In genomic region chr14:54432837-54433830, GRCm38 (mm10) we compare ENCODE assay signal across 8 mouse cellular contexts. TPM values are rescaled to one million over a fixed set of nuclear protein-coding genes. Genes with fewer than 3 reads are reported as not detected.
DNase-seq lines count a peak whose midpoint lies in the region; ATAC-seq and TF ChIP-seq lines count a peak whose summit lies in the region.

No protein-coding gene starts in this region.

- H3K9me3 ChIP-seq in forebrain, embryonic 13.5 days (replicated peaks) = no peaks in the 10 kb centered on the region
- H3K9me3 ChIP-seq in intestine, postnatal 0 days (ENCODE audit: control insufficient read depth) = no peaks in the 10 kb centered on the region
- no peaks in the 10 kb centered on the region for H3K9me3 ChIP-seq in midbrain, embryonic 13.5 days

- 45% methylated on average over 17 of the region's 17 CpGs for WGBS in forebrain, embryonic 13.5 days
- WGBS in intestine, postnatal 0 days = 29% methylated on average over 15 of the region's 17 CpGs
- WGBS in midbrain, embryonic 13.5 days = 50% methylated on average over 17 of the region's 17 CpGs

- TF ChIP-seq CTCF in intestine, postnatal 0 days (IDR thresholded peaks at IDR 0.05; ENCODE audit: low read depth) = no peak

- peak overlapping the region; percentile 55 for H3K4me3 ChIP-seq in forebrain, embryonic 13.5 days
- peak overlapping the region; percentile 85 for H3K4me3 ChIP-seq in intestine, postnatal 0 days (ENCODE audit: low read depth, low read length)
- H3K4me3 ChIP-seq in midbrain, embryonic 13.5 days (replicated peaks) = peak overlapping the region; percentile 57

- H3K4me2 ChIP-seq in forebrain, embryonic 13.5 days = peak overlapping the region; percentile 74
- H3K4me2 ChIP-seq in intestine, postnatal 0 days (replicated peaks; ENCODE audit: low read depth) = peak overlapping the region; percentile 94
- peak overlapping the region; percentile 68 for H3K4me2 ChIP-seq in midbrain, embryonic 13.5 days (replicated peaks)

- H3K4me1 ChIP-seq in forebrain, embryonic 13.5 days = peaks cover 60% of the 10 kb centered on the region
- H3K4me1 ChIP-seq in intestine, postnatal 0 days (replicated peaks; ENCODE audit: control insufficient read depth, insufficient read depth, low read length) = peaks cover 6% of the 10 kb centered on the region
- H3K4me1 ChIP-seq in midbrain, embryonic 13.5 days (replicated peaks) = peaks cover 65% of the 10 kb centered on the region

- peak overlapping the region; percentile 86 for H3K9ac ChIP-seq in forebrain, embryonic 13.5 days
- peak overlapping the region; percentile 91 for H3K9ac ChIP-seq in intestine, postnatal 0 days (ENCODE audit: low read depth, low read length)
- peak overlapping the region; percentile 83 for H3K9ac ChIP-seq in midbrain, embryonic 13.5 days (replicated peaks)

- H3K27ac ChIP-seq in forebrain, embryonic 13.5 days = peak overlapping the region; percentile 92
- peak overlapping the region; percentile 92 for H3K27ac ChIP-seq in intestine, postnatal 0 days (ENCODE audit: low read depth, low read length)
- H3K27ac ChIP-seq in midbrain, embryonic 13.5 days = peak overlapping the region; percentile 87

- no peaks in the 10 kb centered on the region for H3K27me3 ChIP-seq in forebrain, embryonic 13.5 days
- H3K27me3 ChIP-seq in intestine, postnatal 0 days (replicated peaks; ENCODE audit: control insufficient read depth, insufficient read depth, low read length) = no peaks in the 10 kb centered on the region
- H3K27me3 ChIP-seq in midbrain, embryonic 13.5 days = no peaks in the 10 kb centered on the region

- ATAC-seq in forebrain, embryonic 13.5 days = peak; percentile 25
- ATAC-seq in intestine, postnatal 0 days = no peak; the same call in 1 of the 2 replicates
- peak; percentile 32; the same call in 1 of the 2 replicates for ATAC-seq in midbrain, embryonic 13.5 days

- intact Hi-C loops in left cerebral cortex, postnatal 10 days (cut with DNase I) = no loop called here

- peaks cover 35% of the 10 kb centered on the region for H3K36me3 ChIP-seq in forebrain, embryonic 13.5 days (ENCODE audit: poor library complexity, severe bottlenecking)
- peaks cover 18% of the 10 kb centered on the region for H3K36me3 ChIP-seq in intestine, postnatal 0 days (ENCODE audit: control insufficient read depth, insufficient read depth)
- H3K36me3 ChIP-seq in midbrain, embryonic 13.5 days = 0 out of 2 replicates have a peak, but pooled peaks cover 6% of the 10 kb centered on the region

- DNase-seq in left cerebral cortex, postnatal 10 days (ENCODE audit: extremely low spot score in 1 of 2, low spot score in 2 of 2) = peak; percentile 47 to 60
- DNase-seq in left cerebral cortex, adult 8-10 months (ENCODE audit: low spot score in 2 of 2) = no peak
- DNase-seq in adrenal gland, postnatal 14 days = peak; percentile 81
- DNase-seq in urinary bladder, postnatal 4 days (ENCODE audit: low spot score in 2 of 2) = no peak
- no peak for DNase-seq in gastrocnemius, postnatal 25 days

RNA-seq across cellular contexts. Expression of gene Mmp14, which starts 1.7 kb away (rescaled TPM):
- total RNA-seq in left cerebral cortex, postnatal 10 days (2021) = 10 to 100 TPM; 28.4 to 35.9 TPM
- total RNA-seq in left cerebral cortex, adult 8-10 months (2022) = 10 to 100 TPM in 3 of 4 experiments, 1 to 10 TPM in 1; 8.7 to 14.8 (median 11.9) TPM
- total RNA-seq in adrenal gland, postnatal 14 days (2021) = 77.7 and 101 TPM in 2 replicates
- 54.5 and 57.3 TPM in 2 replicates for polyA plus RNA-seq in forebrain, embryonic 13.5 days (2015; fragmentation: Nextera tagmentation; extraction: Ambion mirVana)
- 49.4 and 53.7 TPM in 2 replicates for polyA plus RNA-seq in intestine, postnatal 0 days (2015; fragmentation: Nextera tagmentation; extraction: Ambion mirVana)
- polyA plus RNA-seq in midbrain, embryonic 13.5 days (2015; fragmentation: Nextera tagmentation; extraction: Ambion mirVana) = 50.1 and 55.9 TPM in 2 replicates
- 10 to 100 TPM; 15.8 to 17.1 TPM for total RNA-seq in gastrocnemius, postnatal 25 days (2021)

RNA-seq across cellular contexts. Expression of gene Mrpl52, which starts 6.4 kb away (rescaled TPM):
- 100 to 1,000 TPM; 103 to 105 TPM for total RNA-seq in left cerebral cortex, postnatal 10 days (2021)
- 100 to 1,000 TPM in 2 of 4 experiments, 10 to 100 TPM in 2; 71.6 to 109 (median 87.4) TPM for total RNA-seq in left cerebral cortex, adult 8-10 months (2022)
- 186 TPM in 2 replicates for total RNA-seq in adrenal gland, postnatal 14 days (2021)
- polyA plus RNA-seq in forebrain, embryonic 13.5 days (2015; fragmentation: Nextera tagmentation; extraction: Ambion mirVana) = 270 and 310 TPM in 2 replicates
- polyA plus RNA-seq in intestine, postnatal 0 days (2015; fragmentation: Nextera tagmentation; extraction: Ambion mirVana) = 300 and 317 TPM in 2 replicates
- polyA plus RNA-seq in midbrain, embryonic 13.5 days (2015; fragmentation: Nextera tagmentation; extraction: Ambion mirVana) = 278 and 280 TPM in 2 replicates
- total RNA-seq in gastrocnemius, postnatal 25 days (2021) = 10 to 100 TPM; 94.2 to 95.6 TPM

RNA-seq across cellular contexts. Expression of gene Slc7a7, which starts 15.6 kb away (rescaled TPM):
- total RNA-seq in left cerebral cortex, postnatal 10 days (2021) = 1 to 10 TPM; 2.1 to 2.2 TPM
- 1 to 10 TPM; 1.1 to 7.5 (median 3.4) TPM for total RNA-seq in left cerebral cortex, adult 8-10 months (2022)
- 4.6 and 6.5 TPM in 2 replicates for total RNA-seq in adrenal gland, postnatal 14 days (2021)
- polyA plus RNA-seq in forebrain, embryonic 13.5 days (2015; fragmentation: Nextera tagmentation; extraction: Ambion mirVana) = 5.6 and 6.1 TPM in 2 replicates
- polyA plus RNA-seq in intestine, postnatal 0 days (2015; fragmentation: Nextera tagmentation; extraction: Ambion mirVana) = 188 TPM in 2 replicates
- 5.3 and 5.9 TPM in 2 replicates for polyA plus RNA-seq in midbrain, embryonic 13.5 days (2015; fragmentation: Nextera tagmentation; extraction: Ambion mirVana)
- total RNA-seq in gastrocnemius, postnatal 25 days (2021) = 1 to 10 TPM; 1.9 to 2.1 TPM

RNA-seq across cellular contexts. Expression of gene Lrp10, which starts 30.8 kb away (rescaled TPM):
- total RNA-seq in left cerebral cortex, postnatal 10 days (2021) = 10 to 100 TPM; 27.5 to 34.5 TPM
- total RNA-seq in left cerebral cortex, adult 8-10 months (2022) = 10 to 100 TPM; 24.1 to 27.4 (median 25.8) TPM
- total RNA-seq in adrenal gland, postnatal 14 days (2021) = 92.0 and 92.5 TPM in 2 replicates
- polyA plus RNA-seq in forebrain, embryonic 13.5 days (2015; fragmentation: Nextera tagmentation; extraction: Ambion mirVana) = 19.9 and 24.4 TPM in 2 replicates
- 105 and 108 TPM in 2 replicates for polyA plus RNA-seq in intestine, postnatal 0 days (2015; fragmentation: Nextera tagmentation; extraction: Ambion mirVana)
- polyA plus RNA-seq in midbrain, embryonic 13.5 days (2015; fragmentation: Nextera tagmentation; extraction: Ambion mirVana) = 22.3 and 27.5 TPM in 2 replicates
- 10 to 100 TPM; 26.8 to 38.9 TPM for total RNA-seq in gastrocnemius, postnatal 25 days (2021)

RNA-seq across cellular contexts. Expression of gene Rem2, which starts 42.8 kb away (rescaled TPM):
- 10 to 100 TPM; 14.5 to 16.7 TPM for total RNA-seq in left cerebral cortex, postnatal 10 days (2021)
- total RNA-seq in left cerebral cortex, adult 8-10 months (2022) = 10 to 100 TPM; 11.7 to 18.2 (median 13.6) TPM
- total RNA-seq in adrenal gland, postnatal 14 days (2021) = 0.75 and 0.93 TPM in 2 replicates
- polyA plus RNA-seq in forebrain, embryonic 13.5 days (2015; fragmentation: Nextera tagmentation; extraction: Ambion mirVana) = 24.2 and 24.4 TPM in 2 replicates
- polyA plus RNA-seq in intestine, postnatal 0 days (2015; fragmentation: Nextera tagmentation; extraction: Ambion mirVana) = 0.78 and 0.89 TPM in 2 replicates
- 44.3 and 52.3 TPM in 2 replicates for polyA plus RNA-seq in midbrain, embryonic 13.5 days (2015; fragmentation: Nextera tagmentation; extraction: Ambion mirVana)
- not detected for total RNA-seq in gastrocnemius, postnatal 25 days (2021)

Comparison
In these comparisons a context has a peak if more than half of its experiments do, and no peak if none do; other contexts are left out.
1. DNase-seq: peak in left cerebral cortex, postnatal 10 days (2 of 2) and adrenal gland, postnatal 14 days (single experiment); none in left cerebral cortex, adult 8-10 months (0 of 2), urinary bladder, postnatal 4 days (0 of 2) and gastrocnemius, postnatal 25 days (single experiment).
2. Peak in every context shown above with its lines, with median percentiles within 50 percentile points of each other: H3K27ac ChIP-seq, H3K4me2 ChIP-seq, H3K4me3 ChIP-seq and H3K9ac ChIP-seq.